Mouse (Mus musculus): ENCODE results near the gene Gpx5.
A peak's percentile ranks its signal among the peaks of the same experiment; 100 is the strongest.
"Not testable (repeated sequence)": the region's sequence is repeated elsewhere in the genome, so short reads cannot be mapped to it uniquely, and the experiment has no call there.

Gpx5 gene

DNA sequence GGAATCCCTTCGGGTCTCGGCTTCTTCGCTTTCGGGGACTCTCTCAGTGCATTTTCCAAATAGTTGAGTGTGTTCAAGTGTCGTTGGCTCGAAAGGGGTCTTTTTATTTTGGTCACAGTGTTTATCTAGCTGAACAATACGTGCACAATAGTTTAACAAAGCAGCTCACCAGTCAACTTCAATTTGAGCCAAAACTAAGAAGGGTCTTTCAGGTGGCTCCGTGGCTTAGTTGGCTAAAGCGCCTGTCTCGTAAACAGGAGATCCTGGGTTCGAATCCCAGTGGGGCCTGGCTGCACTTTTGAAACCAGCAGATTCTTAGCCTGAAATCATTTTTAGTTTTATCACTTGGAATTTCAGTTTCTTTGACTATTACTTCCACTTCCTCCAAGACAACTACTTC lies 28.2 kb downstream of the Gpx5 start:
- no peak for DNase-seq

DNA sequence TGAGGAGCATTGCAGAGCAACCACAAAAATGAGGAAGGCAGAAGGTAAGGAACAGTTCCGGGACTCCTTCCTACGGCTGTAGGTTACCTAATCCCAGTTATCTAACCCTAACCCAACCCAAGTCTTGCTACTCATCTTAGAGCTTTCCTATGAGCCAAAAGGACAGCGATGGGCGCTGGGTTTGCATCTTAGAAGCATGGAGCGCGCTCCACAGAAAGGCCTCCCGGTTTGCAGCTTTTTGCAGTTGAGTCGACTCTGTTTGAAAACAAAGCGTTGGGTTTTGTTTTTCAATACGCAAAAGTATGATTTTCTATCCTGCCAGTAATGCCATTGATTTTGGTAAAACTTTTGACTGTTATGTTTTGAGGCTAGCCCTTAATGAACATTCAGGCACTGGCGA lies 28.6 kb downstream of the Gpx5 start:
- no peak for DNase-seq

DNA sequence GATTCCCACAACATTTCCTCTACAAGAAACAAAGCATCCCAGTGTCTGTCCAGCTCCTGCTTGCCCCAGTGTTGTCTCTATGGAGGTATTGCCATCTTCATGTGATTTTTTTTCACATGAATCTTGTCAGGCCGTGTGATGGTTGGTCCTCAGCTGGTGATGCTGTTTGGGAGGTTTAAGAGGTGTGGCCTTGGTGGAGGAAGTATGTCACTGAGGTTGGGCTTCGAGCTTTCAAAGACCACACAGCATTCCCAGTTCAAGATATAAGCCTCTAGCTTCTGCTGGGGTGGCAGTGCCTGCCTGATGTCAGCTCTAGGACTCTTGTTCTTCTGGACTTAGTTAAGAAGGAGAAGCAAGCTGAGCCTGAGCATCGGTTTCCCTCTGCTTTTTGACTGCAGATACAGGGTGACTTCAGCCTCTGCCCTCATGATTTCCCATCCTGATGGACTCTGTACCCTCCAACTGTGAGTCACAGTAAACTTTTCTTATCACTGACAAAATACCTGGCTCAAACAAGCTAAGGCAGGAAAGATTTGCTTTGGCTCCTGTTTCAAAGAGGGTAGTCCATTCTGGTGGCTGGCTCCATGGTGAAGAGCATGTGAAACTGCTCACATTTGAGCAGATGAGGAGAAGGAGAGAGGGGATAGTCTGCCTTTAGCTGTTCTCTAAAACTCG lies 29.6 kb downstream of the Gpx5 start:
- no peak for DNase-seq

DNA sequence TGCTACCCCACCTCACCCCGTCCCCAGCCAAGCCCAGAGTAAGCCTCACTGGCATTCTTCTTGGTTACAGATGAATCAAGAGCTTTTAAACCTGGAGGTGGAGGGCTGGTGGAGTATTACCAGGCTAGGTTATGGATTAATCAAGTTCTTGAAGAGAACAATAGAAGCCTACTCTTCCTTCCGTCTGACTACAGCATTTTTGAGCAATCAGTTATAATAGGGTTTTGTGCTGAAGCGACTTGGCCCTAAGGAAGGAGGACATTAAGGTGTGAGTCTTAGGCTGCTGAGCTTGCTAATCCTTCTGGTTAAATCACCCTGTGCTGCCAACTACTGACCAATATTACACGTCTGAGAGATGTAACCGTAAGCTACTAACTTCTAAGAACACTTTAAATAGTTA lies 32.2 kb downstream of the Gpx5 start:
- no peak for DNase-seq

- no peak for DNase-seq
These were observed 32.8 kb downstream of the Gpx5 start for GRCm38 (mm10) chr13:21259677-21260113.

- DNase-seq, result no peak
These were observed 33.3 kb downstream of the Gpx5 start for GRCm38 (mm10) chr13:21259171-21259631.

DNA sequence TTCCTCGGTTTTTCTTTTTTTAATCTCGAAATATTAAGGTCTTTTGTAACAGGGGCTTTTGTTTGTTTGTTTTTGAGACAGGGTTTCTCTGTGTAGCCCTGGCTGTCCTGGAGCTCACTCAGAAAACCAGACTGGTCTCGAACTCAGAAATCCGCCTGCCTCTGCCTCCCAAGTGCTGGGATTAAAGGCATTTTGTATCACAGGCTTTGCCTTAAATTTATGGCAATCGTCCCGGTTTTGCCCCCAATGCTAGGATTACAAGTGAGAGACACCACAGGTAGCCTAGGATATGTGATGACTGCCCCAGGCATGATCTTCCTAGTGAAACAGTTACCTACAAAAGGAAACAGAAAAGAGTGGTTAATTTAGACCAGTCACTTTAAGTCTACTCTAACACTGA lies 34.0 kb downstream of the Gpx5 start:
- DNase-seq, result no peak

DNA sequence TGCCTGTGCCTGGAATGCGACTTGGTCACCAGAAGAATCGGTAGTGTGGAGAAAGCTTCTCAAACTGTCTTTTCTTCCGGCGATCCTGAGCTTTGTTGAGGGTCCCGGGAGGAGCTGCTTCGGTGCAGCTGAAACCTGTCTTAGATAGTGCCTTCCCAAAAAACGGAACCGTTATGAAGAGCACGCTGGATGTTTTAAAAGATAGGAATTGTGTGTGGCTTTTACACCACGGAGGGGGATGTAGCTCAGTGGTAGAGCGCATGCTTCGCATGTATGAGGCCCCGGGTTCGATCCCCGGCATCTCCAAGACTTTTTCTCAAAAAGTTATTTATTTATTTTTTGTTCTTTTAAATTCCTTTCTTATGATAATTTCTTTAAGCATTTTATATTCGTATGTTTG lies 38.5 kb downstream of the Gpx5 start:
- DNase-seq, result no peak

DNA sequence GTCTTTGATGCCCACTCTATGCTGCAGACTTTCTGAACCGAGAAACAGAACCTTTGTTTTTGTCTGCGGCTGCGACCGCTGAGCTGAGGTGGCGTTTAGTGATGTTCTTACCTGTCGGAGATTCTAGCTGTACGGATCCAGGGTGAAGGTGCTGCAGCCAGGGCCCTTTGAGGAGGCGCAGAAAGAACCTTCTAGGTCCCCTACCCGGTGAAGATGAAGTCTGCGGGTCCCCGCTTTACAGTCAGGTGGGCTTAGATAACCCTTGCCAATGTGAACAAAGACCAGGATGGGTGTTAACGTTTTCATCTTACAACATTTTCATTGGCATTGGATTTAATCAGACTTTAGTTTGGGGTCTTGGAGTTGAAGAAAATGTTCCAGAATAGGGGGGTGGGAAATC lies 39.0 kb downstream of the Gpx5 start:
- no peak for DNase-seq

DNA sequence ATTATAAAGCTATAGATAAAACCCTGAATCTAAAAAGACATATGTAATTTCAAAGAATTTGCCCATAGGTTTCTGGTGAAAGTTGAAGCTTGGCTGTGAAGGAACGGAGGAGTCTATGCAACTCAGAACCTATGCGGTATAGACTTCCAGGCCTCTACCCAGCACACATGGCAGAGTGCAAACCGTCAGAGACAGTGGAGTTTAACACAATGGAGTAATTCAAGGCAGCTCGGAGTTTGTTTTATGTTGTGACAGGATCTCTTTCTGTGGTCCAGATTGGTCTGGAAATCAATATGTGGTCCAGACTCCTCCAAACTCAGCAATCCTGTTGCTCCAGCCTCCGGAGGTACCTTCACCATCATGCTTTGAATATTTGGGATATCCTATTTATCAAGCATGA lies 39.5 kb downstream of the Gpx5 start:
- DNase-seq, result no peak

DNA sequence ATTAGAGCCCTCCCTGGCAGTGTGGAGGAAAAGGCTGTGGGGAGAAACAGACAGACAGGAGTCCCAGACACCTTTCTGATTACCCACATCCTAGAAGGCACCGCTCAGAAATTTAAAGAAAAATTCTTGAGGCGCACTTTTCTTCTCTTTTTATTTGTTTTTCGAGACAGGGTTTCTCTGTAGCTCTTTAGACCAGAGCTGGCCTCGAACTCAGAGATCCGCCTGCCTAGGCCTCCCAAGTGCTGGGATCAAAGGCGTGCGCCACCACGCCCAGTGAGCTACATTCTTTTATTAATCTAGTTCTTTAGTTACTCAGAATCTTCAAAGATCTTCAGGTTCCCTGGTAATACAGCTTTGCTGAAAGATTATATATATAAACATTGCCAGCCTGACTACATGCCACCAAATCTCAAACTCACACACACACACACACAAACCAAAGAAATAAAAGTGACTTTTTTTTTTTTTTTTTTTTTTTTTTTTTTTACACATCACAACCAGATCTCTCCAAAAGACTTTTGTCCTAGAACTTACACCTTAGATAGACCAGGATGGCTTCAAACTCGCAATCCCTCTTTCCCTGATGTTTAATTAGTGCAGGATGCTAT lies 42.4 kb downstream of the Gpx5 start:
- no peak for DNase-seq

GRCm38 (mm10) chr13:21249022-21249421 lies 43.5 kb downstream of the Gpx5 start:
- DNase-seq, result no peak

- DNase-seq, result no peak
These were observed 46.3 kb downstream of the Gpx5 start for GRCm38 (mm10) chr13:21246276-21246675.

DNA sequence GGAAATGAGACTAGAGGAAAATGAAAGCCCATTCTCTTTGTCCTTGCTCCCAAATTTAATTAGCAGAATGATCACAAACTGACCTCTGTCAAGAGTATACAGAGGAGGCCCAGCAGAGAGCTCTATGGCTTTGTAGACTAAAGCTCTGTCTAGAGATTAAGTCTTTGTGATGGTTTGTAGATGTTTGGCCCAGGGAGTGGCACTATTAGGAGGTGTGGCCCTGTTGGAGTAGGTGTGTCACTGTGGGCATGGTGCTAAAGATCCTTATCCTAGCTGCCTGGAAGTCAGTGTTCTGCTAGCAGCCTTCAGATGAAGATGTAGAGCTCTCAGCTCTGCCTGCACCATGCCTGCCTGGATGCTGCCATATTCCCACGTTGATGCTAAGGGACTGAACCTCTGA lies 47.6 kb downstream of the Gpx5 start:
- not testable (repeated sequence) for DNase-seq

- no peak for DNase-seq
These were observed 48.4 kb downstream of the Gpx5 start for GRCm38 (mm10) chr13:21244089-21244488.

DNA sequence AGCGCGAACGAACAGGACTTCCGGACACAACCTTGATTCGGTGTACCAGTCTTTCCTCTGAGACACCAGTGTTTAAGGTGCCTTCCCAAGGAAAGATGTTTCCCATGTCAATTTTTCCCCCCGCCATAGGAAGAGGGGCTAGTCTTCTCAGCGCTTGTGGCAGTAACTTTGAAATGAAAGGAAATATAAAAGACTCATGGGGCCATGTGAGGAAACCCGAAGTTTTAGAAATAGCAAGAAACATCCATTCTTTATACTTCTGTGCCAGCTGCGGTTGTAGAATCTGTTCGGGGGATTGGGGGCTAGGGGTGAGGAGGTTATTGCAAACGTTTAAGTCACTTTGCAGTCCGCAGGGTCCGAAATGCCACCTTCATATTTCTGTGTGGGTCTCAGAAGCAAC lies 49.3 kb downstream of the Gpx5 start:
- DNase-seq, result no peak

DNA sequence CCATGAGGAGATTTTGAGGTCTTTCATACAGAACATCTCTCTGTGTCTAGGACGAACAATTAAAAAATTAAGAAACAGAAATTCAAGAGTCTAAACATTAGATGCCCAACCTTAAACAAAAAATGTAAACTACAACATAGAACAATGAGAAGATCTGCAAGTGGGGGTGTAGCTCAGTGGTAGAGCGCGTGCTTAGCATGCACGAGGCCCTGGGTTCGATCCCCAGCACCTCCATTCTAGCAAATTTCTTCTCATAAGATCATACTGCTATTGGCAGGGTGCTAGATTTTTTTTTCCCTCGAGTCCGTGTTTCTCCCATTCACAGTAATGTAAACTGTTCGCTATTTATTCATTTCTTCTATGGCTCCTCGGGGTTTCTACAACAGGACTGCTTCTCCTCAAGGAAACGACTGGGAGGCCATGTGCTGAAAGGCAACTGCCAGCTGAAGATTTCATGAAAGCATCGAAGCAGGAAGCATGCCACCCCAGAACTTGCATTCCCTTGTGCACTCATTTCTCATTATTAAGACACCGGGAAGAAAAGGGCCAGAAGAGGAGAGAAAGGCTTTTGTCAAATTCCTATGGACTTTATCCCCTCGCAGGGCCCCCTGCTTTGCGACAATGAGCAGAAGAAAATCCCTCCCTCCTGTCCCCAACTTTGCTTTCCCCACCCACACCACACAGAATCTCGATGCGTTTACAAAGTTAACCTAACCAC lies 50.0 kb downstream of the Gpx5 start:
- no peak for DNase-seq

GRCm38 (mm10) chr13:21240788-21241187 lies 51.7 kb downstream of the Gpx5 start:
- DNase-seq, result no peak

DNA sequence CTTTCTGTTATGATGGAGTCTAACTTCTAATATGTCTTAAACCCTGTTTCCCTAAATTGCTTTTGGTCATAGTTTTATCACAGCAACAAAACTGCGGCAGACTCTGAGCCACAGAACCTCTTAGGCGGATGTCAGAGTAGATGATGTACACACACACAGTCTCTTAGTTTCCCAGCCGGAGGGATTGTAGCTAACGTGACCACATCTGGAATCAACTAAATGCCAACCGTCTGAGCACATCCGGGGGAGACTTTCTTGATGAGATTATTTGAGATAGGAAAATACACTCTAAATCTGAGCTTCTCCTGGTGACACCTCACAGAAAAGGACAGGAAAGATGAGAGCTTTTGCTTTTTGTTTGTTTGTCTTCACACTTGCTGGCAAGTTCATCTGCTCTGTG lies 55.4 kb downstream of the Gpx5 start:
- no peak for DNase-seq

DNA sequence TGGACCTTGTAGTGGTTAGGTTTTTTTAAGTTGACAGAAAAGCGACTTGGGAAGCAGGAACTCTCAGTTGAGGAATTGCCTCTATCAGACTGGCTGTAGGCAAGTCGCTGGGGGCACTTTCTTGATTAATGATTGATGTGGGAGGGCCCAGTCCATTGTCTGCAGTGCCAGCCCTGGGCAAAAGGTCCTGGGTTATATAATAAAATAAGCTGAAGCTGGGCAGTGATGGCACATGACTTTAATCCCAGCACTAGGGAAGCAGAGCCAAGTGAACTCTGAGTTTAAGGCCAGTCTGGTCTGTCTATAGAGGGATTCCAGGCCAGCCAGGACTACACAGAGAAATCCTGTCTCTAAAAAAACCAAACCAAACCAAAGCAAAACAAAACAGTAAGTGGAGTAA lies 55.8 kb downstream of the Gpx5 start:
- peak; percentile 65 for DNase-seq

Measured in kidney, postnatal 14 days (tissue).